Mouse (Mus musculus): Measurements from ENCODE around the gene Cit. TPM values are rescaled to one million over a fixed set of nuclear protein-coding genes. Genes with fewer than 3 reads are reported as not detected.

Gene Cit
- polyA plus RNA-seq, 1 experiment from 2014 or later: 17.2 TPM

DNA sequence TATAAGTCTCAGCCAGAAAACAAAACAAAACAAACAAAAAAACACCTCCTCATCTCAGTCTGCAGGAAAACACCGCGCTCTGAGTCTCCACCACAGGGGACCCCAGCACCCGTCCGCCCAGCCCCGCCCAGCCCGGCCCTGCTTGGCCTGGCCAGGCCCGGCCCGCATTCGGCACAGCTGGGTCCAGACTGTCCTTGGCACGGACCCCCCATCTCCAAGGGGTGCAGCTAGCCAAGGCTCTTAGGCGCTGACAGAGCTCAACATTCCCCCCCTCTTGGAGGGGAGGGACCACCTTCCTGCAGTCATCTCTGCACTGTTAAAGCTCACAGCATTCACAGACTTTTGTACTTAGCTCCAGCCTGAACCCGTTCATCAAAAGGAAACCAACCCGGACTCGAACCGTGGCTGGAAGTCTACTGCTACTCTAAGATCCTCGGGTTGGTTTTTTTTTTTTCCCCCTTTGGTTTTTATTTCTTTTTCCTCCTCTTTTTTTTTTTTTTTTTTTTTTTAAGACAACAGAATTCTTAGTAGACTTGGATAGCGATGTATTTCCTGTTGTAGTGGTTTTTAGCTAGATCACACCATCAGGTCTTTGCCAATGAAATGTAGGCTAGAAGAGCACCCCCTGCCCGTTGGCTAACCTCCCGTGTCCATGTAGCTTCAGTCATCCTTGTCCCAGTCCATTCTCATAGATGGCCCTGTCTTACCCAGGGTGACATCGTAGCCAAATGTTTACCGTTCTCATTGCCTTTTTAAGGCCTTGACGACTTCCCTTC, 161.4 kb downstream of the Cit start:
- H3K36me3 ChIP-seq: no peaks in the 10 kb centered on the region
- H3K27me3 ChIP-seq: no peaks in the 10 kb centered on the region
- no peak overlapping the region for H3K27ac ChIP-seq (replicated peaks)
- no peak for ATAC-seq (replicated peaks)
- H3K4me1 ChIP-seq: no peaks in the 10 kb centered on the region
- WGBS: 68% methylated on average over 22 of the region's 22 CpGs
- no peak overlapping the region for H3K4me3 ChIP-seq
- no peaks in the 10 kb centered on the region for H3K9me3 ChIP-seq
- no peak overlapping the region for H3K9ac ChIP-seq (replicated peaks)
- no peak overlapping the region for H3K4me2 ChIP-seq (replicated peaks)

DNA sequence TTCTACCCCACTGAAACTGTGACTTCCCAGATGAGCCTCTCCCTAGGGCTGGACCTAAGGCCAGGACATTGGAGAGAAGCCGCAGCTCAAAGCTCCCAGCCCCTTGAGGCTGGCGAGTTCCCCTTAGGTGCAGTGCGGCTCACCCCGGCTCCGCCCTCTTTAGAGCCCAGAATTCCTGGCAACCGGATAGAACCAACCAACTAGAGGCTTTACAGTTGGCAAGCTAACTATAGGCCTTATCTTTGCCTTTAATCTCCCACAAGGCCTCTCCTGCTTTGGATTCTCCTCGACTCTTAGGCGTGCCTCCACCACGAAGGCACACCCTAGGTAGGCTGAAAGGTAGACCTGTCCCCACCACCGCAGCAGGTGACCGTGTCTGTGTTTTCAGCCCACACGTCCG, 162.6 kb downstream of the Cit start:
- H3K27me3 ChIP-seq: no peaks in the 10 kb centered on the region
- no peaks in the 10 kb centered on the region for H3K4me1 ChIP-seq
- H3K4me3 ChIP-seq: no peak overlapping the region
- no peaks in the 10 kb centered on the region for H3K36me3 ChIP-seq
- 88% methylated on average over 13 of the region's 13 CpGs for WGBS
- H3K27ac ChIP-seq (replicated peaks): no peak overlapping the region
- no peak for ATAC-seq (replicated peaks)
- no peak overlapping the region for H3K4me2 ChIP-seq (replicated peaks)
- no peaks in the 10 kb centered on the region for H3K9me3 ChIP-seq
- H3K9ac ChIP-seq (replicated peaks): no peak overlapping the region

GRCm38 (mm10) chr5:116009091-116009851, 164.2 kb downstream of the Cit start:
- Histone ChIP-seq H3K27me3 (no peaks in the 10 kb centered on the region), H3K27ac (replicated peaks) (no peak overlapping the region), H3K9me3 (no peaks in the 10 kb centered on the region), H3K9ac (replicated peaks) (no peak overlapping the region), H3K4me3 (no peak overlapping the region), H3K4me2 (replicated peaks) (no peak overlapping the region), H3K36me3 (peaks cover 14% of the 10 kb centered on the region), H3K4me1 (no peaks in the 10 kb centered on the region)
- ATAC-seq (replicated peaks): no peak
- 78% methylated on average over 15 of the region's 15 CpGs for WGBS

GRCm38 (mm10) chr5:116009884-116010627, 165.0 kb downstream of the Cit start:
- Histone ChIP-seq H3K27ac (replicated peaks) (no peak overlapping the region), H3K4me1 (no peaks in the 10 kb centered on the region), H3K4me3 (no peak overlapping the region), H3K36me3 (peaks cover 22% of the 10 kb centered on the region), H3K4me2 (replicated peaks) (no peak overlapping the region), H3K27me3 (no peaks in the 10 kb centered on the region), H3K9me3 (no peaks in the 10 kb centered on the region), H3K9ac (replicated peaks) (no peak overlapping the region)
- ATAC-seq (replicated peaks): no peak
- 93% methylated on average over 2 of the region's 2 CpGs for WGBS

DNA sequence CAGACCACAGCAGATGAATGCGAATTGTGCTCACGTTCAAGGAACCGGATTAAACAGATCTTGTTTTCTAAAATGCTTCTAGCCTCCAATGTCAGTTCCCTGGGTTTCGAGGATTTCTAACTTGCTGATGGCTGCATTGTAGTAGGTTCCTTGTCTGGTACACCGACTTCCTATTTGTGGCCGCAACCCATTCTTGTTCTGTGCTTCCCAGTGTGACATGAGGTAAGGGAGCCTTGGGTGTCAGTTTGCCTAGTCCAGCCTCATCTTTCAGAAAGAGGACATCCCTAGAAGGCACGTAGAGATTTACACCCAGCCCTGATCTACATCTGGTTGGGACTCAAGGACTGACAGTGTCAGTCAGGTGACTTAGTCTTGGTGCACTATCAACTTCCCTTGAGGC, 166.6 kb downstream of the Cit start:
- Histone ChIP-seq H3K27me3 (no peaks in the 10 kb centered on the region), H3K9me3 (no peaks in the 10 kb centered on the region), H3K4me3 (no peak overlapping the region), H3K27ac (replicated peaks) (no peak overlapping the region), H3K4me1 (no peaks in the 10 kb centered on the region), H3K9ac (replicated peaks) (no peak overlapping the region), H3K4me2 (replicated peaks) (no peak overlapping the region), H3K36me3 (peaks cover 38% of the 10 kb centered on the region)
- no peak for ATAC-seq (replicated peaks)
- WGBS: 89% methylated on average over 7 of the region's 7 CpGs

- Histone ChIP-seq H3K4me1 (no peaks in the 10 kb centered on the region), H3K27ac (replicated peaks) (no peak overlapping the region), H3K36me3 (peaks cover 46% of the 10 kb centered on the region), H3K27me3 (no peaks in the 10 kb centered on the region), H3K9me3 (no peaks in the 10 kb centered on the region), H3K4me3 (no peak overlapping the region), H3K4me2 (replicated peaks) (no peak overlapping the region), H3K9ac (replicated peaks) (no peak overlapping the region)
- ATAC-seq (replicated peaks): no peak
- WGBS: 93% methylated on average over 7 of the region's 7 CpGs
Measured at GRCm38 (mm10) chr5:116012503-116012902, 167.4 kb downstream of the Cit start.

GRCm38 (mm10) chr5:116013821-116014220, 168.7 kb downstream of the Cit start:
- no peak overlapping the region for H3K27ac ChIP-seq (replicated peaks)
- no peak for ATAC-seq (replicated peaks)
- no peak overlapping the region for H3K9ac ChIP-seq (replicated peaks)
- H3K4me3 ChIP-seq: no peak overlapping the region
- H3K4me1 ChIP-seq: no peaks in the 10 kb centered on the region
- H3K36me3 ChIP-seq: peaks cover 59% of the 10 kb centered on the region
- no peak overlapping the region for H3K4me2 ChIP-seq (replicated peaks)
- WGBS: 84% methylated on average over 8 of the region's 8 CpGs
- no peaks in the 10 kb centered on the region for H3K27me3 ChIP-seq
- H3K9me3 ChIP-seq: no peaks in the 10 kb centered on the region

GRCm38 (mm10) chr5:116014237-116014636, 169.2 kb downstream of the Cit start:
- H3K4me1 ChIP-seq: no peaks in the 10 kb centered on the region
- no peaks in the 10 kb centered on the region for H3K9me3 ChIP-seq
- no peak overlapping the region for H3K4me2 ChIP-seq (replicated peaks)
- H3K36me3 ChIP-seq: peaks cover 63% of the 10 kb centered on the region
- no peaks in the 10 kb centered on the region for H3K27me3 ChIP-seq
- no peak overlapping the region for H3K9ac ChIP-seq (replicated peaks)
- 94% methylated on average over 11 of the region's 11 CpGs for WGBS
- no peak overlapping the region for H3K27ac ChIP-seq (replicated peaks)
- H3K4me3 ChIP-seq: no peak overlapping the region
- no peak for ATAC-seq (replicated peaks)

- Histone ChIP-seq H3K36me3 (peaks cover 78% of the 10 kb centered on the region), H3K27ac (replicated peaks) (no peak overlapping the region), H3K4me3 (no peak overlapping the region), H3K27me3 (no peaks in the 10 kb centered on the region), H3K9me3 (no peaks in the 10 kb centered on the region), H3K4me2 (replicated peaks) (no peak overlapping the region), H3K9ac (replicated peaks) (no peak overlapping the region), H3K4me1 (no peaks in the 10 kb centered on the region)
- WGBS: 90% methylated on average over 5 of the region's 5 CpGs
- ATAC-seq (replicated peaks): no peak
Measured at GRCm38 (mm10) chr5:116016542-116016941, 171.5 kb downstream of the Cit start.

DNA sequence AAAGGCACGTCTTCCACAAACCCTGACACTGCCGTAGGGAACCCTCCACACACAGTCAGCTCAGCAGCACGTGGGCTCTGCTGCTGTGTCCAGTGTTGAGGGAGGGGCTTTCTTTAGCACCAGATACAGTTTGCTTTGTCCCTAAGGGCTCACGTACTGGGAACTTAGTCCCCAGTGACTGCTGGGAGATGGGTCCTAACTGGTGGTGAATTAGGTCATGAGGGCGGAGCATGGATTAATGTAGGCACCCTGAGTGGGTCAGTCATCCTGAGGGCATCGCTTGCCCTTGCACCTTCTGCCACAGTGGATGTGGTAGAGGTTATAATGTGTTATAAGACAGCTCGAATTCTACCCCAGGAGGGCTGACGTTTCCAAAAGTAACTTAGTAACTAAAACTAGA, 172.3 kb downstream of the Cit start:
- 96% methylated on average over 8 of the region's 8 CpGs for WGBS
- Histone ChIP-seq H3K27me3 (no peaks in the 10 kb centered on the region), H3K4me3 (no peak overlapping the region), H3K4me1 (peaks cover 4% of the 10 kb centered on the region), H3K9ac (replicated peaks) (no peak overlapping the region), H3K9me3 (no peaks in the 10 kb centered on the region), H3K36me3 (peaks cover 78% of the 10 kb centered on the region), H3K27ac (replicated peaks) (no peak overlapping the region), H3K4me2 (replicated peaks) (no peak overlapping the region)
- no peak for ATAC-seq (replicated peaks)

- peaks cover 74% of the 10 kb centered on the region for H3K36me3 ChIP-seq
Measured at GRCm38 (mm10) chr5:116018196-116018595, 173.1 kb downstream of the Cit start.

GRCm38 (mm10) chr5:116018784-116019183, 173.7 kb downstream of the Cit start:
- peaks cover 18% of the 10 kb centered on the region for H3K4me1 ChIP-seq
- no peak overlapping the region for H3K27ac ChIP-seq (replicated peaks)
- ATAC-seq (replicated peaks): no peak
- 84% methylated on average over 6 of the region's 6 CpGs for WGBS
- H3K27me3 ChIP-seq: no peaks in the 10 kb centered on the region
- no peak overlapping the region for H3K4me3 ChIP-seq
- H3K9ac ChIP-seq (replicated peaks): no peak overlapping the region
- H3K4me2 ChIP-seq (replicated peaks): no peak overlapping the region
- H3K9me3 ChIP-seq: no peaks in the 10 kb centered on the region
- H3K36me3 ChIP-seq: peaks cover 69% of the 10 kb centered on the region

More at GRCm38 (mm10) chr5:116018196-116018595, 173.1 kb downstream of the Cit start:
- Histone ChIP-seq H3K27me3 (no peaks in the 10 kb centered on the region), H3K27ac (replicated peaks) (no peak overlapping the region), H3K4me2 (replicated peaks) (no peak overlapping the region), H3K4me3 (no peak overlapping the region), H3K9me3 (no peaks in the 10 kb centered on the region), H3K9ac (replicated peaks) (no peak overlapping the region), H3K4me1 (peaks cover 12% of the 10 kb centered on the region)
- ATAC-seq (replicated peaks): no peak
- 73% methylated on average over 9 of the region's 9 CpGs for WGBS

Data from forebrain, embryonic 15.5 days (tissue).